Mouse (Mus musculus) spleen, embryonic (tissue): ENCODE results near the gene Otub1.

Experiments
- CTCF ChIA-PET: fragments of 350-600 bp; sonication (Branson Sonifier 250); formaldehyde crosslinking; loops from one replicate; lab custom pipeline; 2022; lab: Charles Lee

Otub1 gene

GRCm38 (mm10) chr19:7177804-7178511 is 28.2 kb downstream of the Otub1 start:
- CTCF ChIA-PET, result interaction anchor here (0.7 kb wide), 1 partner anchor 116 kb away, joined by 3 read pairs; no protein-coding TSS in a partner anchor

GRCm38 (mm10) chr19:7176041-7176696 is 29.9 kb downstream of the Otub1 start:
- CTCF ChIA-PET, result no interaction called here

DNA sequence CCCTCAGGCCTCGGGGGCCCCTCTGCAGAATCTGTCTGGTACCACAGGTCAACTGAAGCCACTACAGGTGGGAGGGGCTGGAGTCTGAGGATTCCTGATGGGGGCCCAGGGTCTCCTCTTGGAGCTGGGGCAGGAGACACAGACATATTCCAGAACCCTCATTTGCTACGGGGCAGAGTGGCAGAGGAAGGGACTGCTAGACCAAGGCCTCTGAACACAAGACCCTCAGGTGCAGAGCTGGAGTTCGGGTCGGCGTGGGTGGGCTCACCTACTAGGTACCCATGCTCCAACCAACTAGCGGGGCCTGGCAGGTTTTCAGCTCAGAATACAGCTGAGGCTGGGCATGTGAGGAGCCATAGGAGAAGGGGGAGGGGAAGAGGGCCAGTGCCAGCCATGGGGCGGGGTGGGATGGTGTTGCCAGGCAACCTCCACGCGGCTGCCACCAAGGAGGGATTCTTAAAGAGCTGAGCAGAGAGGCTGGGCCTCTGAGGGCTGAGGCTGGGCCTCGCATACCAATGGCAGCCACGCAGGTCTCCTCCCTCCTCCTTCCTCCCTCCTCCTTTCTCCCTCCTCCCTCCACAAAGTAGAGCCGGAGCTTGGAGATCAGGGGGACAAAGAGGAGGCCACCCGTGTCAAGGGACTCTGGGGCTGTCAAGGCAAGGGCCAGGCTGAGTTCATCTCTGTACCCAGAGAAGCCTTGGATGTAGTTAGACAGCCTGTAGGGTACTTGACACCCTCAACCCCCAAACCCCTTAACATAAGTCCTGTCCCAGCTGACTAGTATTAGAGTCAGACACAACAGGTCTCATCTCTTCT is 33.9 kb downstream of the Otub1 start:
- CTCF ChIA-PET, result interaction anchor here (0.6 kb wide), 1 partner anchor 302 kb away, joined by 3 read pairs; no protein-coding TSS in a partner anchor

GRCm38 (mm10) chr19:7171447-7171846 is 34.7 kb downstream of the Otub1 start:
- CTCF ChIA-PET, result no interaction called here

DNA sequence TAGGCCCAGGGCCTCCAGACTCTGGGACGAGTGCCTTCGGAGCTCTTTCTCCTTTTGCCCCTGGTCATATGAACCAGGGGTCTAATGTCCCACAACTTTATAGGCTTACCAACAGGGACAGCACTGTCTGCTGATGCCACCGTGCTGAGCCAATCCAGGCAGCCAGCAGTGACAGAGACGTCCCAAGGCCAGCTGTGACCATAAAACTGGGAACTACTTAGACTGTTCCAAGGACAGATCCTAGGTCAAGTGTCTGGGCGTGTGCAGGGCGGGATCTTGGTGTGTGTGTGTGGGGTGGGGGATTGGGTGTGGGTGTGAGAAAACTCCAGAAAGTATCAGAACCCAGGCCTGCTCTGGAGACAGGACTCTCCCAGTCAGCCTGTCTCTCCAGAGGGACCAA is 35.2 kb downstream of the Otub1 start:
- CTCF ChIA-PET, result no interaction called here

GRCm38 (mm10) chr19:7168423-7168822 is 37.7 kb downstream of the Otub1 start:
- CTCF ChIA-PET, result no interaction called here

GRCm38 (mm10) chr19:7166767-7167166 is 39.3 kb downstream of the Otub1 start:
- CTCF ChIA-PET, result no interaction called here

DNA sequence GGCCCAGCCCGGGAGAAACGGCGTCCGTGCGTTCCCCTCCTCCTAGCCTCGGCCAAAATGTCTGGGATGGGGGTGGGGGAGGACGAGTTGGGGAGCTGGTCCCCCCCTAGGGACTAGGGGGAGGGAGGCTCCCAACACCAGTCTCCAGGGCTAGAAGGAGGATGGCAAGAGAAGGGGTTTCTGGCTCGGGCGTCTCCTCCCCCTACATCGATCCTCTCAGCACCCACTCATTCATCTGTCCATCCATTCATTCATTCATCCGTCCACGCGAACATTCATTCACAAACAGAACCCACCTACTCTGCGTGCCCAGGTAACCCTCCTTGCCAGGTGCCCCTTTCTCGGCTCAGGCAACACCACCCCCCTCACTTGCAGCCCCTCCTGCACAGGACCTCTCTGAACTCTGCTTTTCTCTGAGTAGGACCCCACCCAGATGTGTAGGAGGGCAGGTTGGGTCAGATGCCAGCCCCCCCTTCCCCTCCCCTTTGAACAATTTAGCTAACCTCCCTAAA is 39.9 kb downstream of the Otub1 start:
- CTCF ChIA-PET, result no interaction called here

- CTCF ChIA-PET, result no interaction called here
Observed at GRCm38 (mm10) chr19:7165509-7166199, 40.5 kb downstream of the Otub1 start.

DNA sequence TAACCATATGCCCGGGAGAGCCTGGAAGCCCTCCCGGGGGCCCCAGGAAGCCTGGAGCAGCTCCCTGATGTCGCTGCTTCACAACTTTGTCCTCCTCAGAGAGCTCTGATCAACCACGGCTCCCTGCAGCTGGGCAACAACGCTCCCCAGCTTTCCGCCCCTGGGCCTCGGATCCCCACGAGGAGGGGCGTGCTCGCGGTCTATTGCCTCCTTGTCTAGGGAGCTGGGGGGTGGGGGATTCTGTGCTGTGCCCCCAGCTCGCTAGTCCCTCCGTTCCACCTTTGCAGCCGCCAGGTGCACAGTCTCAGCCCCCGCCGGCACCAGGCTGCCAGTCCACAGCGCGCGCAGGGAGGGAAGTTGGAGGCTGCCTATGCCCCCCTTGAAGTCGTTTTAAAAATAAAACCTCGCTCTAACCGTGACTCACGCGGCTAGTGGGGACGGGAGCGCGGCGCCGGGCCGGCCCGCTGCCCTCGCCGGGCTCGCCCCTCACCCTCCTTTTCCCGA is 41.2 kb downstream of the Otub1 start:
- CTCF ChIA-PET, result no interaction called here

GRCm38 (mm10) chr19:7164238-7164637 is 41.9 kb downstream of the Otub1 start:
- CTCF ChIA-PET, result no interaction called here

DNA sequence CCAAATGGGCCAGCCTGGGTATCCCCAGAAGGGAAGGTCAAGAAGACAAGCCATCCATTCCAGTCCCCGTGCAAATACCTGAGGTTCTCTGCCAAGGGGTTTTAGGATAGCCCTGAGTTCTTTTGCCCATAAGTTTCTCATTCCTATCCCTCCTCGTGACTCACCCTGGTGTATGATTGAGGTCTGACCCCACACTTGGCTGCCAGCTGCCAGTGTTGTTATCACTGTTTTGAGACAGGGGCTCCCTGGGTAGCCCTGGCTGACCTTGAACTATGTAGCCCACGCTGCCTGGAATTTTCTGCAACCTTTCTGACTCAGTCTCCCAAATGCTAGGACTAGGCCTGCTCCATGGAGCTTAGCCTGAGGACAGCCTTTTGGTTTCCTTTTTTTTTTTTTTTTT is 45.1 kb downstream of the Otub1 start:
- CTCF ChIA-PET, result no interaction called here

DNA sequence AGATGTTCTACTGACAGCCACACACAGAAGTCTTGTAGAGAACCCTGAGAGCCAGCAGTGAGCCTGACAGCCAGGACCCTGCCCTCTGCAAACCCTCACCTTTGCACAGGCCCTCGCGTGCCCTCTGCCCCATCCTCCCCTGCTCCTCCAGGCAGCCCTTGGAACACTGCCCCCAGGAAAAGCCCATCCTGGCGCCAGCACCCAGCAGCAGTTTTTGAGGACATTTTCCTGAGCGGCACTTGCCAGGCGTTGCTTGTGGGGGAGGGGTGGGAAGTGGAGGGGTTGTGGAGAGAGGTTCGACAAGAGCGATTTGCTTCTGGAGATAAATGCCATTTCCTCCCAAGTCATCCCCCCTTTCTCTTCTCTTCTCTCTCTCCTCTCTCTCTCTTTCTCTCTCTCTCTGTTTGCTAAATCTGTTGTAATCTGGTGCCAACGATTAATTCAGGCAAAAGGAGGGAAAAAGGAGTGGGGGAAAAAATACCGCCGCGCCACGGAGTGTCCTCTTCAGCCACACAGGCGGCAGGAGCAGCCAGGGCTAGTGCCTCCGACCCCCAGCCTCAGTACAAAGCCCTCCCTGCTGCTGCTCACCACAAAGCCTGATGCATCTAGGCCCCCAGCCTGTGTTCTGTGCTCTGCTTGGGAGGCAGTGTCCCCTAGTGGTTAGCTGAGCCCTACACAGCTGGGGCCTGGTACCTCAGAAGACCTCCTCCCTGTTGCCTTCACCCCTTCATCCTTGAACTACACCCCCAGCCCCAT is 45.8 kb downstream of the Otub1 start:
- CTCF ChIA-PET, result no interaction called here

GRCm38 (mm10) chr19:7157734-7158133 is 48.4 kb downstream of the Otub1 start:
- CTCF ChIA-PET, result no interaction called here

- CTCF ChIA-PET, result no interaction called here
Observed at GRCm38 (mm10) chr19:7155196-7155595, 50.9 kb downstream of the Otub1 start.

DNA sequence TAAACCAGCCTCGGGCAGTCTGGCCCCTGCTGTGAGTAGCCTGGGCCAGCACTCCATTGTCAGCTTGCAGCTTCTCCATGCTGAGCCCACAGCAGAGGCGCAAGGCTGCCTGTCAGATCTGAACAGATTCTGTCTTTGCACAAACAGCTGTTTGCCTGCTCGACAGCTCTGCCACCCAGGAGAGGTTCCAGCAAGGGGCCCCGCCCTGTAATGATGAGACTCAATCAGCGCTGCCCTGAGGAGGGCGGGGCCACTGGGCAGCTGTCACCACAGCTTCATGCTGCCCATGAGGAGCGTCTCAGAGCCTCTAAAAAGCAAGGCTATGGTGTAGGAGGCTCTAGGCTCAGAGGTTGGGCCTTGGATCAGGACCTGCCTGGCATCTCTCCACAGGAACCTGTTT is 52.9 kb downstream of the Otub1 start:
- CTCF ChIA-PET, result no interaction called here

DNA sequence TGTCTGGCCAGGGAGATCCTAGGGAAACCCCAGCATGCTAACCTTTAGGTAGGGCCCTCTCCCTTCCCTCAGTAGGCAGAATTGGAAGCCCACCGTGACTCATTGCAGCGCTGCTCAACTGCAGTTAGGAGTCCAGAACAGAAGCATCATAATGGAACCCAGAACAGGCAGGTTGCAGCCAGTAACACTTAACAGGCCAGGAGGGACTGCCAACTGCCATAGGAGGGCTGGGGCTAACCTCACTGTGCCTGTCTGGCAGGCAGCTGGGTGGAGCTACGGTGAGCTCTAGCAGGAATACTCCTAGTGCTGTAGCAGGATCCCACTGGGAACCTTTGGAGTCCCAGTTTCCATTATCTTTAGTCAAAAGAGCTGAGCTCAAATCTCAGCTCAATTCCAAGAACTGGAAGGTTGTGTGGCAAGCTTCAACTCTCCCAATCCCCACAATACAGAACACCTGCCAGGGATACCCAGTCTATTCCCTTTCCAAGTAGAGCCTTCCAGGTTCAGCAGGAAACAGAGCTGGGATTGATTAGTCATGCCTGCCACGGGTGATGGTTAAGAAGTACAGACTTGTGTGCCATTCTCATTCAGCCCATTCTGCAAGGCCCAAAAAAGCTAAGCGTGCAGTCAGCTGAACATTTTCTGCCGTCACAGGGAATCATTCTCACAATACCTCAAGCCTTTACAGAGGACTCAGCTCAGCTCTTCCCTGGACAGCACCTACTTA is 54.0 kb downstream of the Otub1 start:
- CTCF ChIA-PET, result no interaction called here

- CTCF ChIA-PET, result interaction anchor here (0.6 kb wide), 1 partner anchor 20 kb away, joined by 3 read pairs; no protein-coding TSS in a partner anchor
Observed at GRCm38 (mm10) chr19:7151300-7151926, 54.7 kb downstream of the Otub1 start.

DNA sequence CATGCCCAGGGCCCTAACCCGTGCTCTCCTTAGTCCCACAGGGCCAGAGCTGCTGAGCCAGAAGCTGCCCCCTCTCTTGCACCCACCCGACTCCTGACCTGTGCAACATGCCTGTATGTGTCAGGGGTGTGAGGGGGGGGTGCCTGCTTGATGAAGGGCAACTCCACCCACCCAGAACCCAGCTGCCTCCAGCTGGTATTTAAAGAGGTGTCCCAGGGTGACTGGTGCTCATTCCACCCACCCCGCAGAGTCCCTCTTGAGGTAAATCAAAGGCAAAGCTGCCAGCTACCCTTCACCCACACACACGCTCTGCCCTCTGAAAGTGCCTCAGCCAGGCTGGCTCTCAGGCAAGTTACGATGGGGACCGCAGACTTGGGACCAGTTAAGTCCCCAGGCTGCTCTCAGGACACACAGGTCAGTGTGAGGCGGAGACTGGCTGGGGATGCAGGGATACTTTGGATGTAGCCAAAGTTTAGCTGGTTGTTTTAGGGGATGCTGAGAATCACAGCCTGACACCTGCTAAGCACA is 56.9 kb downstream of the Otub1 start:
- CTCF ChIA-PET, result interaction anchor here (0.5 kb wide), 1 partner anchor 269 kb away, joined by 4 read pairs; no protein-coding TSS in a partner anchor
